Mouse (Mus musculus) midbrain, embryonic 12.5 days (tissue): ENCODE measurements at regions not wholly inside any gene's neighbourhood (a gene's known extent, or its start where the extent isn't known, plus 50 kb on each side); places are given as distances from the start of the nearest gene placed in this dataset.
"Not testable (repeated sequence)": the region's sequence is repeated elsewhere in the genome, so short reads cannot be mapped to it uniquely, and the experiment has no call there.

Experiments used
- ATAC-seq: fragments of 200-750 bp; cut with Nextera tagmentation; 2 replicates; pipeline ENCODE4 v1.8.0; 2017; ENCODE audit warnings: low read depth, moderate TSS enrichment, moderate library complexity; ENCODE audit not compliant: low FRiP score
- H3K27ac ChIP-seq: fragments of 300-500 bp; sonication (generic); replicated peaks from 2 replicates; pipeline ENCODE4 v1.5.1; 2016; ENCODE audit warnings: mild to moderate bottlenecking
- H3K27me3 ChIP-seq: fragments of 300-500 bp; sonication (generic); 2 replicates; pipeline ENCODE4 v1.6.1; 2016; ENCODE audit warnings: mild to moderate bottlenecking
- H3K36me3 ChIP-seq: fragments of 300-500 bp; sonication (generic); 2 replicates; pipeline ENCODE4 v1.6.1; 2016
- H3K4me1 ChIP-seq: fragments of 300-500 bp; sonication (generic); 2 replicates; pipeline ENCODE4 v1.6.1; 2016
- H3K4me2 ChIP-seq: fragments of 300-500 bp; sonication (generic); replicated peaks from 2 replicates; pipeline ENCODE4 v1.6.1; 2016; ENCODE audit warnings: mild to moderate bottlenecking, moderate library complexity
- H3K4me3 ChIP-seq: fragments of 300-500 bp; sonication (generic); 2 replicates; pipeline ENCODE4 v1.5.1; 2016; ENCODE audit warnings: mild to moderate bottlenecking
- H3K9ac ChIP-seq: fragments of 300-500 bp; sonication (generic); replicated peaks from 2 replicates; pipeline ENCODE4 v1.6.1; 2016; ENCODE audit warnings: mild to moderate bottlenecking, moderate library complexity
- H3K9me3 ChIP-seq: fragments of 300-500 bp; sonication (generic); 2 replicates; pipeline ENCODE4 v1.6.1; 2016; ENCODE audit warnings: mild to moderate bottlenecking
- WGBS: fragments of 180-500 bp; shearing (Covaris S2); methylation state at CpG from one replicate; pipeline ENCODE4 v1.1.7; 2016; 5-methylcytosine and 5-hydroxymethylcytosine counted together

DNA sequence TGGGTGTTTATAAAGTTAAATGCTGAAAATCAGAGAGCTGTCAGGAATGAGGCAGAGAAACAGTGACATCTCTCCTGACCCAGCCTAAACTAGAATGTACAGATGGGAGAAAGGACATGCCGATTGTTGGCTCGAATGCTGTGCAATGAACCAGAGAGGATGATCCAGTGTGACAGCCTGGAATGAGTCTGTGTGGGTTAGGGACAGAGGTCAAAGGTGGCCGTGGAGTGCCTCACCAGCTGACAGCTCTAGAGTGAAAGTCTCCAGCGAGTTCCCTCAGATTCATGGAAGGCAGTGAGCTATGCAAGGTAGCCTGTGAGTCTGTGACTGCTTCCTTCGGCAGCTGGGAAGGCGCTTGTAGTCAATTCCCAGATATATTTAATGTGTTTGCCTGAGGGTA is 663.9 kb downstream of the Cdh8 start:
- Histone ChIP-seq H3K36me3 (no peaks in the 10 kb centered on the region), H3K4me1 (0 out of 2 replicates have a peak, but pooled peaks cover 9% of the 10 kb centered on the region), H3K9ac (no peak overlapping the region), H3K27ac (no peak overlapping the region), H3K4me2 (peak overlapping the region; percentile 26; the same call in 1 of the 2 replicates), H3K4me3 (no peak overlapping the region), H3K27me3 (no peaks in the 10 kb centered on the region), H3K9me3 (no peaks in the 10 kb centered on the region)
- WGBS, result 10% methylated on average over 6 of the region's 6 CpGs
- peak; percentile 62 for ATAC-seq

GRCm38 (mm10) chr8:98707753-98708152 is 708.5 kb downstream of the Cdh8 start:
- no peak overlapping the region for H3K4me3 ChIP-seq
- H3K4me2 ChIP-seq, result no peak overlapping the region
- ATAC-seq, result no peak
- 94% methylated on average over 1 of the region's 1 CpGs for WGBS
- no peaks in the 10 kb centered on the region for H3K27me3 ChIP-seq
- H3K9me3 ChIP-seq, result no peaks in the 10 kb centered on the region
- H3K9ac ChIP-seq, result no peak overlapping the region
- no peaks in the 10 kb centered on the region for H3K36me3 ChIP-seq
- no peak overlapping the region for H3K27ac ChIP-seq
- peaks cover 4% of the 10 kb centered on the region for H3K4me1 ChIP-seq

DNA sequence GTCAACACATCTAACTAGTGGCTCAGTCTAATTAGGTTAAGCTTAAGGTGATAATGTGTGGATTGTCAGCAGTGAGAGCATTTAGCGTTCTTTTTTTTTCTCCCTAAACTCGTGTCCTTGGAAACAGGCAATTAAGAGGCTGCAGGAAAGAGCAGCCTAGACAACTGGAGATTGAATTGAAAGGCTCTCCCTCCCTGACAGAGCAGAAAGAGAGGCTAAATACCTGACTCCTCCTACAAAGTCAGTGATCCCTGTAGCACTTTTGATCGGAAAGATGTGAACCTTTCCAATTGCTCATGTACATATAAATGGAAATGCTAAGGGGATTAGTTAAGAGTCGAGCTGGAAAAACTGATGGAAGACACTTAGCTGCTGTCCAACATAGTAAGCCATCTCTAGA is 710.1 kb downstream of the Cdh8 start:
- Histone ChIP-seq H3K4me1 (peaks cover 4% of the 10 kb centered on the region), H3K27me3 (no peaks in the 10 kb centered on the region), H3K4me2 (no peak overlapping the region), H3K27ac (no peak overlapping the region), H3K9me3 (no peaks in the 10 kb centered on the region), H3K36me3 (no peaks in the 10 kb centered on the region), H3K4me3 (no peak overlapping the region), H3K9ac (no peak overlapping the region)
- no peak for ATAC-seq
- WGBS, result 6% methylated on average over 4 of the region's 4 CpGs

DNA sequence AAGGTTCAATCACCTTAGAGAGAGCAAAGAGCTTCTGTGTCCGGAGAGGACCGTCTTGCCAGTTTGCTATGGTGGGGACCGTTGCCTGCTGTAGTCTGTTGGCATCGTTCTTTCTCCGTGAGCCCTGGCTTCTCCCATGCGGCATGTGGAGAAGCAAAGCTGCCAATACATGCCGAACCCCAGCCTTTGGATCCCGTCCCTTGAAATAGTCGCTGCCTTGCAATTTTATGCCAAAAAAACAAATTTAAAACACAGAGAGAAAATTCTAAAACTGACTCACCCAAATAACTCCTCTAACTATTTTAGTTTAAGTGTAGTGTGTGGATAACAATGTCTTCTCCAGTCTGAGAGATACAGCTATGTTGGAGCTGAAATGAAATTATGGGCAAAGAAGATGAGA is 731.1 kb downstream of the Cdh8 start:
- no peak overlapping the region for H3K4me3 ChIP-seq
- H3K9me3 ChIP-seq, result no peaks in the 10 kb centered on the region
- H3K27me3 ChIP-seq, result no peaks in the 10 kb centered on the region
- no peak for ATAC-seq
- no peak overlapping the region for H3K9ac ChIP-seq
- H3K4me2 ChIP-seq, result no peak overlapping the region
- WGBS, result 95% methylated on average over 9 of the region's 9 CpGs
- H3K4me1 ChIP-seq, result no peaks in the 10 kb centered on the region
- no peaks in the 10 kb centered on the region for H3K36me3 ChIP-seq
- H3K27ac ChIP-seq, result no peak overlapping the region

DNA sequence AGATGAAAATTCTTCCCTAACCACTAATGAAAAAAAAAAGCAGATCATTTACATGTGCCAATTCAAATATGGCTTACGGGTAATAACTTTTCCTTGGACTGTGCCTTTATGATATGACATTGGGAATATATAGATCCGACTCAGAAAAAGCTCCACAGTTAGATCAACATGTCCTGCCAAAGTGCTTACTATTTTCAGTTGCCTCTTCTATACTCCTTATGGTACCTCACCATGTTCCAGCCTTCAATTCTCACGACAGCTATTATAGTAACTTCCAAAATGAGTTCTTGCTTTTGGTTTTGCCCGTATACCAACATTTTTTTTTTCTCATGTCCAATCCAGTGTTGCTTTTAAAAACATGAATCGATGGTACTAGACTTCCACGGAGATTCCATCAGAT is 731.7 kb downstream of the Cdh8 start:
- no peak overlapping the region for H3K4me2 ChIP-seq
- H3K9ac ChIP-seq, result no peak overlapping the region
- H3K36me3 ChIP-seq, result no peaks in the 10 kb centered on the region
- 93% methylated on average over 6 of the region's 6 CpGs for WGBS
- H3K4me3 ChIP-seq, result no peak overlapping the region
- no peaks in the 10 kb centered on the region for H3K9me3 ChIP-seq
- no peaks in the 10 kb centered on the region for H3K4me1 ChIP-seq
- no peak overlapping the region for H3K27ac ChIP-seq
- no peaks in the 10 kb centered on the region for H3K27me3 ChIP-seq
- no peak for ATAC-seq

DNA sequence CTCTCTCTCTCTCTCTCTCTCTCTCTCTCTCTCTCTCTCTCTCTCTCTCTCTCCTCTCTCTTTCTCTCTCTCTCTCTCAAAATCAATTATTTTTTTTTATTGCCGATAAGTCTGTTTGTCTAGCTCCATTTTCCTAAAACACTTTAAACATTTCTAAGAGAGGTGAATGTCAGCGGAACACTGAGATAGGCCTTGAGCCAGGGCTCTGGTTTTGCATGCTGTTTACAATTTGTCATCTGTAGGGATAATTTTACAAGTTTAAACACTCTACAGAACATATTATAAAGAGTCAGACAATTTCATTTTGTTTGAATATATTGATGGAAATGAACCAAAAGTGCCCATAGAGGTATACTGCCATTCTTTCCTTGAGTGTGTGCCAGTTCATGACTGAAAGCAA is 736.2 kb downstream of the Cdh8 start:
- Histone ChIP-seq H3K4me1 (no peaks in the 10 kb centered on the region), H3K9ac (no peak overlapping the region), H3K4me3 (no peak overlapping the region), H3K36me3 (no peaks in the 10 kb centered on the region), H3K4me2 (no peak overlapping the region), H3K27ac (no peak overlapping the region), H3K9me3 (no peaks in the 10 kb centered on the region), H3K27me3 (no peaks in the 10 kb centered on the region)
- WGBS, result 93% methylated on average over 2 of the region's 2 CpGs
- ATAC-seq, result no peak

GRCm38 (mm10) chr8:98659287-98659686 is 757.0 kb downstream of the Cdh8 start:
- H3K4me3 ChIP-seq, result no peak overlapping the region
- no peaks in the 10 kb centered on the region for H3K36me3 ChIP-seq
- WGBS, result 96% methylated on average over 1 of the region's 2 CpGs
- no peak overlapping the region for H3K9ac ChIP-seq
- H3K9me3 ChIP-seq, result no peaks in the 10 kb centered on the region
- no peak overlapping the region for H3K27ac ChIP-seq
- ATAC-seq, result no peak
- no peaks in the 10 kb centered on the region for H3K27me3 ChIP-seq
- H3K4me1 ChIP-seq, result no peaks in the 10 kb centered on the region
- H3K4me2 ChIP-seq, result no peak overlapping the region

- not testable (repeated sequence) for H3K4me1 ChIP-seq, H3K4me2 ChIP-seq, H3K27me3 ChIP-seq, H3K36me3 ChIP-seq, H3K9me3 ChIP-seq, ATAC-seq, H3K9ac ChIP-seq, H3K4me3 ChIP-seq, H3K27ac ChIP-seq
- WGBS, result 90% methylated on average over 4 of the region's 4 CpGs
Observed at GRCm38 (mm10) chr8:98652316-98652715, 764.0 kb downstream of the Cdh8 start.

GRCm38 (mm10) chr8:98651010-98651409 is 765.3 kb downstream of the Cdh8 start:
- no peak overlapping the region for H3K9ac ChIP-seq
- no peaks in the 10 kb centered on the region for H3K4me1 ChIP-seq
- H3K4me2 ChIP-seq, result no peak overlapping the region
- H3K27ac ChIP-seq, result no peak overlapping the region
- H3K36me3 ChIP-seq, result no peaks in the 10 kb centered on the region
- 91% methylated on average over 1 of the region's 1 CpGs for WGBS
- no peaks in the 10 kb centered on the region for H3K9me3 ChIP-seq
- no peak for ATAC-seq
- H3K4me3 ChIP-seq, result no peak overlapping the region
- no peaks in the 10 kb centered on the region for H3K27me3 ChIP-seq

DNA sequence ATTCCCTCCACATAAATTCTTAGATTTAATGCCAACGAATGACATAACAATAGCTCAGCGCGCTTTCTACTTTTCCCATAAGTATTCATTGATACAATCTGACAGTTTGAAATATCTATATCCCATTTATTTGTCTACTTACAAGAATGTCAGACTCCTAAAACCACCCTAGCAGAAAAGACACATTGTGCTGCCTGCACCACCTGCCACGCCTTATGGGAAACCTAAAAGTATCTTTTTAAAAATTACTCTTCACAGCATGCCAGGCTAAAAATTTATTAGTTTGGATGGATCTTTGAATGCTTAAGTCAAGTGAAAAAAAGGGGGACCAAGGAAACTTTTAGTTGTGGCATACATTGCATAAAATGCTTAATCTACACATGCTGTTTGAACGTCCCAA is 788.1 kb downstream of the Cdh8 start:
- no peak for ATAC-seq
- Histone ChIP-seq H3K9ac (no peak overlapping the region), H3K27ac (no peak overlapping the region), H3K4me1 (no peaks in the 10 kb centered on the region), H3K4me3 (no peak overlapping the region), H3K36me3 (no peaks in the 10 kb centered on the region), H3K4me2 (no peak overlapping the region), H3K27me3 (no peaks in the 10 kb centered on the region), H3K9me3 (no peaks in the 10 kb centered on the region)
- WGBS, result 86% methylated on average over 5 of the region's 5 CpGs

GRCm38 (mm10) chr8:98613834-98614428 is 802.3 kb downstream of the Cdh8 start:
- ATAC-seq, result no peak
- Histone ChIP-seq H3K4me1 (no peaks in the 10 kb centered on the region), H3K4me3 (no peak overlapping the region), H3K27ac (no peak overlapping the region), H3K9ac (no peak overlapping the region), H3K36me3 (no peaks in the 10 kb centered on the region), H3K4me2 (no peak overlapping the region), H3K9me3 (no peaks in the 10 kb centered on the region), H3K27me3 (no peaks in the 10 kb centered on the region)
- 90% methylated on average over 4 of the region's 4 CpGs for WGBS

DNA sequence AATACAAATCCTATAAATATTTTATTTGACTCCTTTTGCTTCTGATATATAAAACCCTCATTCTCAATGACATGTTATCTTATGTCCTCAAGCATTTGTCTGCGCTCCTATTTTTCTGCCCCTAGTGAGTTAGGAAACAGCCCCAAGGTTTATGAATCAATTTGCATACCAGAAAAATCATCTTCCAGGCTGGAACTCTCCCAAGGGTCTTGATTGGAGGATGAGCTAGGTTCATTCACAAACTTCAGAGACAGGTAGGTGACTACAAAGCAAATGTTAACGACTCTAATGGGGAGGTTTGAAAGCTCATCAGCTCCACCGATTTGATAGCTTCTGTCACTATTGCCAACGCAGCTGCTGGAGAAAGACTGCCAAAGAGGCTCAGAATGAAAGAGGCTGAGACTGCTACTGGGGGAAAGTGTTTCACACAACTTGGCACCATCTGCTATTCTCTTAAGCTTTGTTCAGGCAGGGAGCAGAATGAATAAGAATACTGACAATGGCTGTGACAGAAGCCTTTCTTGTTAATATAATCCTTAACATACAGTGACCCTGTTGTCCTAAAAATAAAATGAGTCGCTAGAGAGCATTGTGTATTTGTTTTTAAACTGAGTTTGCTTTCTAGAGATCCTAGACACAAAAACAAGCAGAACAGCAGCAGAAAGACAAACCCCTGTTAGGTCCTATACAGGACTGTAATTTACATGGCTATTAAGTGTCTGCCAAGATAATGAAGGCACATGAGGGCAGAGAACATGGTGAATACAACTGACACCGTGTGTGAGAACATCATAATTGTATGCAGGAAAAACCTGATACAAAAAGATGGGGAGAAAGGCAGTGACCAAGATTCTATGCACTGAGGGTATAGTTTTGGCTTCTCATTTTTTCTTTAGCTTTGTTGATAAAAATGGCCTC is 843.4 kb downstream of the Cdh8 start:
- H3K4me3 ChIP-seq, result no peak overlapping the region
- WGBS, result 29% methylated on average over 6 of the region's 6 CpGs
- H3K4me2 ChIP-seq, result no peak overlapping the region
- H3K27me3 ChIP-seq, result no peaks in the 10 kb centered on the region
- peak overlapping the region; percentile 46; the same call in 1 of the 2 replicates for H3K27ac ChIP-seq
- peaks cover 11% of the 10 kb centered on the region for H3K4me1 ChIP-seq
- H3K9me3 ChIP-seq, result no peaks in the 10 kb centered on the region
- ATAC-seq, result peak; percentile 92
- H3K36me3 ChIP-seq, result no peaks in the 10 kb centered on the region
- H3K9ac ChIP-seq, result no peak overlapping the region
